Mouse (Mus musculus) left cerebral cortex, adult 18-20 months (tissue): ENCODE measurements around the gene Utrn. TPM values are rescaled to one million over a fixed set of nuclear protein-coding genes. Genes with fewer than 3 reads are reported as not detected.

ENCODE experiments used
- DNase-seq, 2 experiments: peaks; one replicate each; pipeline ENCODE4 v3.0.0; 2021 to 2022; ENCODE audit warnings: low spot score in 2 of 2, mixed read lengths in 1 of 2
- total RNA-seq, 2 experiments: library from RNA; stranded (reverse); gene quantifications; 2 replicates each; pipeline ENCODE4 v1.2.3; 2021

Utrn gene
- total RNA-seq, 2 experiments from 2014 or later, result 61.6 to 69.4 TPM

- no peak for DNase-seq
Observed at GRCm38 (mm10) chr10:12841497-12841896, 27.7 kb downstream of the Utrn start.

DNA sequence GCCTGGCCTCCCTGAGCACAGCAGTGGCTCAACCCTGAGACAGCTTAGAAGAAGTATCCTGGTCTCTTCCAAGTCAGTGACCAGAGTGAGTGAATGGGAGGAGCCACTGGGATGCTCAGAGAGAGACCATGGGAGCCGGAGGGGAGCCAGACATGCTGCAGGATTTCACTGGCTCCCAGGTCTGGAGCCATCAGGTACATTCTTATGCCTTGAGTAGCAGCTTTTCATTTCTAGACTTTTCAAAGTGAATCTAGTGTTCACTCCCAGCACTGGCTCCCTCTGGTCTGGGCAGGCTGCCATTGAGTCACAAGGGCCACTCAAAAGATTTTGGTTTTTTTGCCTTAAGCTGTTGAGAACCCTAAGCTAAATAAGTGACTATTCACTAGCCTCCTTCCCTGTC is 31.5 kb downstream of the Utrn start:
- peak in 1 of 2 experiments; percentile 25 for DNase-seq

- DNase-seq, result no peak
Observed at GRCm38 (mm10) chr10:12836048-12836816, 32.9 kb downstream of the Utrn start.

GRCm38 (mm10) chr10:12834215-12834614 is 35.0 kb downstream of the Utrn start:
- DNase-seq, result no peak

DNA sequence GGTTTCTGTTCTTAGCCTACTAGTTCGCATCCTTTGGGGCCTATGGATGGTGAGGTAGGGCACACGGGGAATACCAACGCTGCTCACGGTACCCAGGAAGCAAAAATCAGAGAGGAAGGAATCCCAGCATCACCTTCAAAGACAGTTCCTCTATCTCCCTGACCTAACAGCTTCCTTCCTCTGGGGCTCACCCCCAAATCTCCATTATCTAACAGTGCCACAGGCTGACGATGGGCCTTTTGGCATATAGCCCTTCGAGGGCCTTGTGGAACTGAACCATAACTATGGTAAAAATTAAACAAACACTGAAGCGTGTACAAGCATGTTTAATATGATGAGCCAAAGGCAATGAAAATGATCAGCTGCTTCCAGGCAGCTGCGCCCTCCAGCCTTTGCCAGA is 37.0 kb downstream of the Utrn start:
- no peak for DNase-seq

DNA sequence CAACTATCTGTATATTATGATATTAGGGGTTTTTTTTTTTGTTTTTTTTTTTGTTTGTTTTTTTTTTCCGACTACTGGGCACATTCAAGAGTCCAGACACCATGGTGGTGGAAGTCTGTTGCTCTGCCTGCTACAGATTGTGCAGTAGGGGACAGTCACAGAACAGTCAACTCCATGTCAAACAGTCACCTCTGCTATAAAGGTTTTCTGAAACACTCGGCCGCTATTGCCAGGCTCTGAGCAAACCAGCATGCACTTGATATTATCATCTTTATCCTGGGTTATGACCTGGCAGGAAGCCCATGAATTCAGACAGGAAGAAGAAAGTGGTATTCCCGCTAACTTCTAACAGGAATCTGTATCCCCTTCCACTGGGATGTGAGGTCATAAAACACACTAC is 41.4 kb downstream of the Utrn start:
- no peak for DNase-seq

DNA sequence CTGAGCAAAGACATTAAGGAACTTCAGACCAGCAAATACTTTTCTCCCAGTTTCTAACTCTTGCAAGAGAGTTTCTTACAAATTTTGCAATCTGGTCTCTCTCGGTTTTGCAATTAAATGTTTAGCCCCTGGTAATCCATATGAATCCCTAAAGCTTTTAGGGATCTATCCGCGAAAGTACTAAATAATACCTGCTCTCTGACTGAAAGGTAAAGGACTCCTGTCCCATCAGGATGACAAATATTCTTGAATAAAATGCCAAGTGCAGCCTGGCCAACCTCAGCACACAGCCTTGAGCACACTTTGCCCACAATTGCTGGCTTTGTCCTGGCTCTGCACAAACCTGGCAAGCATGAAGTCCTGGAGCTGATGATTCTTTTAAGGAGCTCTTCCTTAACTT is 41.9 kb downstream of the Utrn start:
- no peak for DNase-seq

- peak in 1 of 2 experiments; percentile 24 for DNase-seq
Observed at GRCm38 (mm10) chr10:12826760-12827281, 42.3 kb downstream of the Utrn start.

GRCm38 (mm10) chr10:12824386-12824785 is 44.8 kb downstream of the Utrn start:
- no peak for DNase-seq

- no peak for DNase-seq
Observed at GRCm38 (mm10) chr10:12823437-12824219, 45.5 kb downstream of the Utrn start.

DNA sequence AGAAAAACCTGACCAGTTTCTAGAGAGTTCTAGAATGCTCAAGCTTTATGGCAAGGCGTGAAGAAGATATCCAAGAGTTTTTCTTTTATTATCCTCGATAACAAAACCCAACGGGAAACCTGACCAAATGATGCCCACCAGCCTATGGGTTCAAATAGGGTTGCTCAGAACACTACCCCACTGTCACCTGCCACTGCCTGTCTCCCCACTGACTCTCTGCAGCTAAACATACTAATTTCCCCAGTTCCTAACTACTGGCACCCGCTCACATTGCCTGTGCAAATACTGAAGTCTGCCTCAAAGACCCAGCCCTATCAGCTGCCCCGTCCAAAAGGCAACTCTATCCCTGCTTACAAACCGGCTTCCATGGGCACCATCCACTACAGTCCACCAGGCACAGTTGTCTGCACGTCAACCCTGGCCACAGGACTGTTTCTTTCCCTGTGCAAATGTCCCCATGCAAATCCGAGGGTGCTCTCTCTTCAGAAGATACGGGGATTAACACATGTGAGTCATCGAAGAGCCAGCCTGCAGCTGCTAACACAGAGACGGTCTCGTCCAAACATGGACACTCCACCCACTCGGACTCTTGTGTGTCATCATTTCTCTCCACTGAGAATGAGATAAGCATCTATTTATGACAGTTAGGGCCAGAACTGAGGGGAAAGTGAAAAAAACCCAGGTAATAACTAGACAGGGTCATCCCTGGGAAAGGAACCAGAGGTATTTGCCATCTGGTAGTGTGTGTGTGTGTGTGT is 48.0 kb downstream of the Utrn start:
- peak; percentile 67 to 73 for DNase-seq

DNA sequence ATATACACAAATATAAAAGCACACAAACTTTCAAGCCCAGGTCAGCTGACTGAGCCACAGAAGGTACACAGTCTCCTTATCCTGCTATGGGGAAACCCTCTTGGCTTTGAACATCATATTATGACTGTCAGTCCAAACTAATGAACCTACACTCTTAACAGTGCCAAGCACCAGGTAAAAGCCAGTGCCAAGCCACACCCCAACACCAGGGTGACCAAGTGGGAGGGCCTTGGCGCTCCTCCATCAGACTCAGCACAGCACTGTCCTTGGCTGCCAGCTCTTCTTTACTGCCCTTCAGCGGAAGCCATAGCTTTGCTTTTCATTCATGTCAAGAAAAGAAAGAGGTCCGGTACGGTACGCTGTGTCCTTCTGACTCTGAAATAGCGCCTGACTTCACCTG is 51.8 kb downstream of the Utrn start:
- DNase-seq, result no peak

DNA sequence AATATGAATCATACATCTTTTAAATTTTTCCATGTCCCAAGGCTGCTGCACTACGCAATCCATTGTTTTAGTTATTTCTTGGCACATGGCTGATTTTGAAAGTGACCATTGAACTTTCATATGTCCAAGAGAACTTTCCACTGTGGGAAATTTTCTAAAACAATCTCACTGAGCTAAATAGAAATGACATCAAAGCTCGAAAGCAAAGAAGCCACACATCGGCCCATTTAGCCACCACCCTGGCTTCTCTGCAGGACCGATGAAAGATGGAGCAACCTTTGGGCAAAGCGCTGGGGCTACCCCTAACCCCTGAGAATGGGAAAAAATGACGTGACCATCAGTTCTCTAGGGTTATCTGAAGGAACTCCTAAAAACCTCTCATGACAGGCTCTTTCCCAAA is 52.6 kb downstream of the Utrn start:
- DNase-seq, result no peak

GRCm38 (mm10) chr10:12814411-12814810 is 54.8 kb downstream of the Utrn start:
- DNase-seq, result no peak

DNA sequence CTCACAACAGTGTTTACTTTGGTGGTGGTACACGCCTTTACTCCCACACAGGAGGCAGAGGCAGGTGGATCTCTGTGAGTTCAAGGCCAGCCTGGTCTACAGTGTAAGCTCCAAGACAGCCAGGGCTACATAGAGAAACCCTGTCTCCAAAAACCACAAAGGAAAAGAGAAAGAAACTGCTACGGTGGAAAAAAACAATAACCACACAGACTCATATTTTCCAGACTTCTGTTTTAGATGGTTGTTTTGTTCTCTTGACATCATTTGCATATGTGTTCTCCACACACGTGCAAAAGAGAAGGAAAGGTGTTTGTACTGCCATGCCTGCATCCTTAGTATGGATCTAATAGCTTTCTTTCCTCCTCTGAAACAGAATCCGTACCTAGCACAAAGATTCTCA is 55.3 kb downstream of the Utrn start:
- no peak for DNase-seq

- DNase-seq, result no peak
Observed at GRCm38 (mm10) chr10:12813211-12813811, 55.9 kb downstream of the Utrn start.

- no peak for DNase-seq
Observed at GRCm38 (mm10) chr10:12812680-12813079, 56.5 kb downstream of the Utrn start.

DNA sequence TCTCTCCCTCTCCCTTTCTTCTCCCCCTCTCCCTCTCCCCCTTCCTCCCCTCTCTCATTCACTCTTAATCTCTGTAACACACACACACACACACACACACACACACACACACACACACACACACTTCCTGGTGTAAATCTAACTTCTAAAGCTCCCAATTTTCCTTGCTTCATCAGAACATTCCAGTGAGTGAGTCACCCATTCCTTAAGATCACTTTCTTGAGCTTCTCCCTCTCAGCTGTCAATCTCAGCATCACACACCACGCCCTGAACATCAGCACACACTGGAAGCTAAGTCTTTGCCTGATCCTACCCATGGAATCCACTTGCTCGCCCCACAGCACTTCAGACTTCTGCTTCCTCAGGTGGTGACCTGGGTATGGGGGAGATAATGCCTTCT is 58.3 kb downstream of the Utrn start:
- DNase-seq, result no peak

DNA sequence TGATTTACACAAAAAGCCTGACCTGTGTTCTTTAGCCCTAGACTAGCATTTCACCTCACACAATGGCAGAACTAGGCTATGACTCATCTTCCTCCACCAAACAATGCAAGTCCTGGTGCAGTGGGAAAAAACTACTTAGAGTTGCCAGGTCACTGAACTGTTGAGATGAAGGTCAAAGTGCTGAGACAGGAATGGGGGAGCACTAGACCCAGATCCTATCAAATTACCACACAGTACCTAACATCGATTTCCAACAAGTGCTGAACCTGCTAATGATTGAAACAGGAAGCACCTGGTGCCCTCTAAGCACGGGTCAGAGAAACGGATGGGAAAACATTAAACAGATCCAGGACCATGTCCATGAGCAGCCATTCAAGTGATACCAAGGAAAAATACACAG is 59.5 kb downstream of the Utrn start:
- no peak for DNase-seq

GRCm38 (mm10) chr10:12808467-12808866 is 60.7 kb downstream of the Utrn start:
- no peak for DNase-seq

DNA sequence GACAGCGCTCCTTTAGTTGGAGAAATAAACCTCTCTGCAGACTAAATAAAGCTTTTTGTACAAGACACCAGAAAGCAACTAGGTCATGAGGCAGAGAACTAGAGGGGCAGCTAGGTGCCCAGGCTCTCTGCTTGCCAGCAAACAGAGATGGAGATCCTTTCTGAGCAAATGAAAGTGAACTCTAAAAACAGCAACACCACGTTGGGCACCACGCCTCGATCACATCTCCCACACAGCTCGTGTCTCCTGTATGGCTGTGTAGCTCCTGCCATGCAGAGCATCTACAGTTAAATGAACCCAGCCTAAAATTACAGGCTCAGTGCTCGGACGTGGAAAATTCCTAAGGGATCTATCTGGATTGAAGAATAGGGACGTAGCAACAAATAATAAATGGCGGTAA is 61.5 kb downstream of the Utrn start:
- DNase-seq, result peak in 1 of 2 experiments; percentile 49
